Mouse (Mus musculus): ENCODE measurements at regions not wholly inside any gene's neighbourhood (a gene's known extent, or its start where the extent isn't known, plus 50 kb on each side); places are given as distances from the start of the nearest gene placed in this dataset.

- DNase-seq (ENCODE audit: low read depth, low spot score), result no peak
These were observed 502.0 kb downstream of the Sqor start for GRCm38 (mm10) chr2:123267036-123267435.

GRCm38 (mm10) chr2:123274866-123275735 is 510.1 kb downstream of the Sqor start:
- DNase-seq (ENCODE audit: low read depth, low spot score), result no peak

- DNase-seq (ENCODE audit: low read depth, low spot score), result no peak
These were observed 510.8 kb downstream of the Sqor start for GRCm38 (mm10) chr2:123275736-123276330.

- no peak for DNase-seq (ENCODE audit: low read depth, low spot score)
These were observed 546.7 kb downstream of the Sqor start for GRCm38 (mm10) chr2:123311554-123312276.

- DNase-seq (ENCODE audit: low read depth, low spot score), result peak; percentile 68
These were observed 547.2 kb downstream of the Sqor start for GRCm38 (mm10) chr2:123312277-123312617.

- no peak for DNase-seq (ENCODE audit: low read depth, low spot score)
These were observed 555.5 kb downstream of the Sqor start for GRCm38 (mm10) chr2:123320448-123321097.

- DNase-seq (ENCODE audit: low read depth, low spot score), result no peak
These were observed 558.7 kb downstream of the Sqor start for GRCm38 (mm10) chr2:123323769-123324168.

GRCm38 (mm10) chr2:123324896-123325295 is 559.9 kb downstream of the Sqor start:
- peak; percentile 10 for DNase-seq (ENCODE audit: low read depth, low spot score)

- no peak for DNase-seq (ENCODE audit: low read depth, low spot score)
These were observed 584.7 kb downstream of the Sqor start for GRCm38 (mm10) chr2:123349625-123350346.

- no peak for DNase-seq (ENCODE audit: low read depth, low spot score)
These were observed 599.2 kb downstream of the Sqor start for GRCm38 (mm10) chr2:123364204-123364603.

GRCm38 (mm10) chr2:123366571-123366970 is 601.5 kb downstream of the Sqor start:
- DNase-seq (ENCODE audit: low read depth, low spot score), result no peak

GRCm38 (mm10) chr2:123385622-123386418 is 620.8 kb downstream of the Sqor start:
- DNase-seq (ENCODE audit: low read depth, low spot score), result peak; percentile 10

GRCm38 (mm10) chr2:123386773-123387604 is 622.0 kb downstream of the Sqor start:
- DNase-seq (ENCODE audit: low read depth, low spot score), result no peak

- no peak for DNase-seq (ENCODE audit: low read depth, low spot score)
These were observed 625.9 kb downstream of the Sqor start for GRCm38 (mm10) chr2:123390981-123391380.

GRCm38 (mm10) chr2:123394296-123394695 is 629.3 kb downstream of the Sqor start:
- DNase-seq (ENCODE audit: low read depth, low spot score), result no peak

- DNase-seq (ENCODE audit: low read depth, low spot score), result no peak
These were observed 632.5 kb downstream of the Sqor start for GRCm38 (mm10) chr2:123397551-123397950.

- no peak for DNase-seq (ENCODE audit: low read depth, low spot score)
These were observed 636.0 kb downstream of the Sqor start for GRCm38 (mm10) chr2:123401064-123401463.

- no peak for DNase-seq (ENCODE audit: low read depth, low spot score)
These were observed 644.0 kb downstream of the Sqor start for GRCm38 (mm10) chr2:123409075-123409474.

- DNase-seq (ENCODE audit: low read depth, low spot score), result no peak
These were observed 631.6 kb upstream of the Sema6d start for GRCm38 (mm10) chr2:123458034-123458677.
